Mouse (Mus musculus): ENCODE results near the gene Hs3st6. TPM values are rescaled to one million over a fixed set of nuclear protein-coding genes. Genes with fewer than 3 reads are reported as not detected.

Gene Hs3st6
- total RNA-seq, 2 experiments from 2014 or later = not detected

DNA sequence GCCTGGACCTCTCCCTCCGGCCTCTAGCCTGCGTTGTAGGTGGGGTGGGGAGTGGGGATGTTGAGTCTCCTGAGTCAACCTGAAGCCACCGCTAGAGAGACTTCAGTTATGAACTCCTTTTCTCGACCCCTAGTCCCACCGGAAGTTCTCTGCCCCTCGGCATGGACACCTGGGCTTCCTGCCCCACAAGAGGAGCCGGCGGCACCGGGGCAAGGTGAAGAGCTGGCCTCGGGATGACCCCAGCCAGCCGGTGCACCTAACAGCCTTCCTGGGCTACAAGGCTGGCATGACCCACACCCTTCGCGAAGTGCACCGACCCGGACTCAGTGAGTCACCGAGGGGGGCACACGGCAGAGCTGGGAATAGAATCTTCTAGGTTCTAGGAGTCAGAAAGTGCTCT is 24.6 kb upstream of the Hs3st6 start:
- no peak for ATAC-seq (ENCODE audit: poor library complexity, severe bottlenecking)

DNA sequence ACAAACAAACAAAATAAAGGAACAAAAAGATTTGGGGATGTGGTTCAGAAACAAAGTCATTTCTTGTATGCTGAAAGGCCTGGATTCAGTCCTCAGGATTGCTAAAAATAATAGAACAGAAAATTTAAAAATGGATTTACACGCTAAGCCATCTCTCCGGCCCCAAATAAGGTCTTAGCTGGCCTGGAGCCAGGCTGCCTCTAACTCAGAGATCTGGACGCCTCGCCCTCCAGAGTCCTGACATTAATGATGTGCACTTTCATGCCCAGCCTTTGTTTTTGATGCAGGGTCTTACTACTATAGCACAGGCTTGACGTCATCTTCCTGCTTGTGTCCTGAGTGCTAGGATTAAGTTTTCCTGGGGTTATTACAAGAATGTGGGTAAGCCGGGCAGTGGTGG is 23.7 kb upstream of the Hs3st6 start:
- ATAC-seq (ENCODE audit: poor library complexity, severe bottlenecking) = no peak

- ATAC-seq (ENCODE audit: poor library complexity, severe bottlenecking) = no peak
Measured at GRCm38 (mm10) chr17:24730787-24731186, 22.0 kb upstream of the Hs3st6 start.

DNA sequence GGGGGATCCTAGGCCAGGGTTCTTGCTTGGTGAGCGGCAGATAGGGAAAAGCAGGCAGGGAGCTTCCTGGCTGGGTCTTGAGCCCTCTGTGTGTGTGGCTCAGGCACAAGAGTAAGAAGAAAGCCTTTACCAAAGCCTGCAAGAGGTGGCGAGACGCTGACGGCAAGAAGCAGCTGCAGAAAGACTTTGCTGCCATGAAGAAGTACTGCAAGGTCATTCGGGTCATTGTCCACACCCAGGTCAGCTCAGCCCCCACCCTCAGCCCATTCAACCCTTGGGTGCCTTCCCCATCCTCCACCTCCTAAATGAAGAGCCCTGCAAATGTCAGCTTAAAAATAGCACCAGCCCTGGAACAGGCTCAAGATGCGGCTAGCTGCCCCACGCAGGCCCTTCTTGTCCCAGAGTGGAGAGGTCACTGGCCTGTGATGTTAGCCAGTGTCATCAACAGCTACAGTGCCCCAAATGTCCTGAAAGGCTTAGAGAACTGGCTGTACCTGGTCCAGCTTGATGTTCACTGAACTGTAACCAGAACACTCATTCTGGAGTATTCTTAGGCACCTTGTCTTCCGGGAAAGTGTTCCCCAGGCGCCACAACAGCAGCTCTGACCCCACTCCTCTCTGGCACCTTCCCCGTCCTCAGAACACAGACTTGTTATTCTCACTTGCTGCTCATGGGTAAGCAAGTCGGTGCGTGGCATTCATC is 20.4 kb upstream of the Hs3st6 start:
- ATAC-seq (ENCODE audit: poor library complexity, severe bottlenecking) = no peak

DNA sequence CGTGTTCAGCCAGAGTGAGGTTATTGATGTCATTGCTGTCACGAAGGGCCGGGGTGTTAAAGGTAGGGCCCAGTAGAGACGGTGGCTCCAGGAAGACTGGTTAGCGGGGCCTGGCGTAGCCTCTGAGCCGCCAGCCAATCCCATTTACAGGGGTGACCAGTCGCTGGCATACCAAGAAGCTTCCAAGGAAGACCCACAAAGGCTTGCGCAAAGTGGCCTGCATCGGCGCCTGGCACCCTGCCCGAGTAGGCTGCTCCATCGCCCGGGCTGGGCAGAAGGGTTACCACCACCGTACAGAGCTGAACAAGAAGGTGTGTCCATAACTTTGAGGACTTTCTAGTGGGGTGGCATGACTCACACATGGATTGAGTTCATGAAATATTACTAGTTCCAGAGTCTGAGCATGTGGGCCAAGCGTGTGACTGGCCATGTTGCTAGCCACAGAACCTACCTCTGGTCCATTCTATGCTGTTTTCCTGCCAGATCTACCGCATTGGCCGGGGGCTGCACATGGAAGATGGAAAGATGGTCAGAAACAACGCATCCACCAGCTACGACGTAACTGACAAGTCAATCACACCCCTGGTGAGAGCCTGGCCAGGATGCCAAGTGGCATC is 19.2 kb upstream of the Hs3st6 start:
- ATAC-seq (ENCODE audit: poor library complexity, severe bottlenecking) = no peak

- ATAC-seq (ENCODE audit: poor library complexity, severe bottlenecking) = no peak
Measured at GRCm38 (mm10) chr17:24734513-24734912, 18.3 kb upstream of the Hs3st6 start.

DNA sequence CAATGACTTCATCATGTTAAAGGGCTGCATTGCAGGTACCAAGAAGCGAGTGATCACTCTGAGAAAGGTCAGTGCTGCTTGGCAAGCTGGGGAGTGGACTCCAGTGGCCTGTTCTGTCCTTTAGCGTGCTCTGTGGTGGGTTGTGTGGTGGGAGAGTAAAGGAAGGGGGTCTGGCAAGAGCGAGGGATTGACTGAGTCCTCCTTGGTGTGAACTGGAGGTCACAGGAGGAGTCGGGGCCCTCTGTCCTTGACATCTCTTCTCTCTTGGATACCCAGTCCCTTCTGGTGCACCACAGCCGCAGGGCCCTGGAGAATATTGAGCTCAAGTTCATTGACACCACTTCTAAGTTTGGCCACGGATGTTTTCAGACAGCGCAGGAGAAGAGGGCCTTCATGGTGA is 17.3 kb upstream of the Hs3st6 start:
- no peak for ATAC-seq (ENCODE audit: poor library complexity, severe bottlenecking)

- peak; percentile 86 for ATAC-seq (ENCODE audit: poor library complexity, severe bottlenecking)
Measured at GRCm38 (mm10) chr17:24736330-24737051, 16.3 kb upstream of the Hs3st6 start, which contains the start of gene Msrb1. Gene Msrb1 (plus strand): TSS chr17:24736642.

DNA sequence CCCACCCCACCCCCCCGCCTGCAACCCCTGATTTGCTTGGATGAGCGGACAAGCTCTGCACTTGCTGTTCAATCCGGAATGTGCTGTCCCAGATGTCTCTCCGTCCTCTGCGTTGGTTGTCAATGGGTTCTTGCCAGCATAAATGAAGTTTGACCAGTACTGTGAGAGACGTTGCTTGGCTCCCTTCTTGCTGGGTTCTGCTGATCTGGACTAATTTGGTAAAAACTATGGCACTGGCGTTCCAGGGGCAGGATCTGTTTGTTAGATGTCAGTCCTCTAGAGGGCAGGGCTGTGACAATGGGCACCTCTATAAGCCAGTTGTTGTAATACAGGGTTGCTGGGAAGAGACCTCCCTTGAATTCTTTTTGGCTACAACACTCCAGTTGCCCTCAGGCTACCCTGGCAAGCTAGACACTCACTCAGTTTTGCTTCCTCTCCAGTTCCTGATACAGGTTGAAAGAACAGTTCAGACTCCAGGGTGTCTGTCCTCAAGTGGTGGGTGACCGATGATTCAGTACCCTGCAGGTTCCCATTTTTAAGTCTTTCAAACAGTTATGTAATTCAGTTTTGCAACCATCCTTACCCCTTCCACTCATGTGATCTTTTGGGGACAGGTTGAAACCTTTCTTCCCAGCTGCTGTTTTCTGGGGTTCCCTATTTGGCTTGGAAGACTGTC is 15.5 kb upstream of the Hs3st6 start:
- ATAC-seq (ENCODE audit: poor library complexity, severe bottlenecking) = peak; percentile 51

- ATAC-seq (ENCODE audit: poor library complexity, severe bottlenecking) = no peak
Measured at GRCm38 (mm10) chr17:24738238-24738637, 14.6 kb upstream of the Hs3st6 start.

DNA sequence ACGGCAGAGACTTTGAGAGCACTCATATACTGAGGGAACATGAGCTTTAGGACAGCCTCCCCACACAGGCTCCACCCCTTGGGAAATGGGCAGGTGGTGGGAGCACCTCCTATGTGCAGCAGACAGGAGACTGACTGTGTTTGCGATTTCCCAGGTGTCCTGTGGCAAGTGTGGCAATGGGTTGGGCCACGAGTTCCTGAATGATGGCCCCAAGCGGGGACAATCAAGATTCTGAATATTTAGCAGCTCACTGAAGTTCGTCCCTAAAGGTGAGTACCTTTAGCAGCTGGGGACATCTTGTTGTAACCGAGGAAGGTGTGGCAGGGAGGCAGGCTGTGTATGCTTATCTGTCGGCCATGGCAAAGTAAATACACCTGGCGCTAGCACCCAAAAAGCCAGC is 12.9 kb upstream of the Hs3st6 start:
- no peak for ATAC-seq (ENCODE audit: poor library complexity, severe bottlenecking)

GRCm38 (mm10) chr17:24742307-24742706 is 10.5 kb upstream of the Hs3st6 start:
- ATAC-seq (ENCODE audit: poor library complexity, severe bottlenecking) = peak; percentile 45

GRCm38 (mm10) chr17:24743896-24744295 is 8.9 kb upstream of the Hs3st6 start:
- no peak for ATAC-seq (ENCODE audit: poor library complexity, severe bottlenecking)

DNA sequence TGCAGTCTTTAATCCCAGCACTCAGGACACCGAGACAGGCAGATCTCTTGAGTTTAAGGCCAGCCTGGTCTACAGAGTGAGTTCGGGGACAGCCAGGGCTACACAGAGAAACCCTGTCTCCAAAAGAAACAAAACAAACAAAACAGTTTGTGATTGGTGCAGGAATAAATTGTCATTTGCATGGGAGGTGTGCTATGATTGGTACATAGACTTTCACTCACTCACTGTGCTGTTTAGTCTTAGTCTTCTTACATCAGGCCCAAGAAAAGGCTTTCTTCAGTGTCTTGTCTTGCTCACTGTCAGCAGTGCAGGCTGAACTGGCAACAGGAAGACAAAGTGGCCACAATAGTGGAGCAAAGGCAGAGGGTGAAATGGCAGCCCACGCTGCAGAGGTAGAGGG is 8.4 kb upstream of the Hs3st6 start:
- no peak for ATAC-seq (ENCODE audit: poor library complexity, severe bottlenecking)

DNA sequence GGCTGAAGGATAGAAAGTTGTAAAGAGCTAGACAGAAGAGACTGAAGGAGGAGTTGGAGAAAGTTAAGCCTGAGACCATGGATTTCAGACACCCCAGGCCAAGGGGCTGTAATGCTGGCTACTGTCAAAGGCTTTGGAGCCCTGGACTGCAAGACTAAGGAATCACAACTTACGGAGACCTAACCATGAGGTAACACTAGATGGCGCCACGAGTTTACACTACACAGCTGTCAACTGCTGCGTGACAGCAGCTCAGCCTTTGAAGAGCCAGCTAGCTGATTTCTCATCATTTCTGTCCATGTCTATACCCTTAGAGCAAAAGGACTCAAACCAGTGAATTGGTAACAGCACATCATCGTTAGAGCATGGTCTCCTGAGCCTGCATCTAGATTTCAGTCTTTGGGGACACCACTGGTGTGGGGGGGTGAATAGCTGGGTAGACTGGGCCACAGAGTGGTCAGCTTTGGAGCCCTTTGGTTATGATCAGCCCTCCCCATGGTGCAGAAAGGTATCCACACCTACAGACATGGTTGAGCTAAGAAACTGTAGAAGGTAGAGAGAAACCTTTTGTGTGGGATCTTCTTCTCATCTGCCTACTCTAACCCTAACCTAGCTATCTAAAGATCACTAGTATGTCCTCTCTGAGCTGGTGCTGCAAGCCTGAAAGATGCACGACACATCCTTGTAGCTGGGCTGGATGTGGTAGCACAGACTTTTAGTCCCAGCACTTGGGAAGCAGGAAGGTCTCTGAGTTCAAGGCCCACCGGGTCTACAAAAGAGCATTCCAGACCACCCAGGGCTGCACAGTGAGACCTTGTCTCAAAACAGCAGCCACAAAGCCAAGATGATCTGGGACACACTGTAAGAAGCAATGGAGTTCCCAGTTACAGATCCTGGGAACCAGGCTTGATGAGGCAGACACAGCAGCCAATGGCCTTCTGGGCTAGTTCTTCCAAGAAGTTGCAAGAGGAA is 7.0 kb upstream of the Hs3st6 start:
- peak; percentile 77 for ATAC-seq (ENCODE audit: poor library complexity, severe bottlenecking)

DNA sequence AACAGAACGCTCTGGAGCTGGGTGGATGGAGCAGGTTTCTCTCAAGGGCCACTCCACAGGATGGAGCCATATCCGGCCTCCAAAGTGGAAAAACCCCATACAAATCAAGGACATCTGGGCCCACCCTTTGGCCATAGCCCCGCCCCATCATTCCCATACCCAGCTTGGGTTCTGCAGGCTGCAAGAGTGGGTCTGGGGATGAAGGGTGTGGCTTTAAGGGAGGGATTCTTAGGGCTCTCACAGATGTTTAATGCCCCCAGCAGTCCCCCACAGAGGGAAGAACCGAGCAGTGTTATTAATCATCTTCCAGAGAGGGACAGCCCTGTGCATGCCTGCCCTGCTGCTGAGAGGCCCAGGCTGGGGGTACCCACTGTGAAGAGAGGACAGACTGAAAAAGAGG is 5.8 kb upstream of the Hs3st6 start:
- ATAC-seq (ENCODE audit: poor library complexity, severe bottlenecking) = no peak

DNA sequence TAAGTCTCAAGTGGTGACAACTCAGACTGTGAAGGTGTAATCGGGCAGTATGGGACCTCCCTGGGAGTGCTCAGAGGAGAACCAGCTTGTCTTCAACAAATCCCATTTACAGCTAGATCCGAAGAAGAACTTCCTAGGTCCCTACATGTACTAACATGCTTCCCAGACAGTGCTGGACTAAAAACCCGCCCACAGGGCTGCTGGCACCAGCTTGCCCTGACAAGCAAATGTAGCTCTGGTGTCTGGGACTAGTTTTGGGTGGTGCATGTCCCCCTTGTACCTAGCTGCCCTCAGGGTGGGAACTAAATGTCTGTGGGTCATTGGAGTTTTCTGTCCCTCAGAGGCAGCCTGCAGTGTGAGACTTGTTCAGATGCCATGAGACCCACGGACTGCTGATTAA is 1.3 kb upstream of the Hs3st6 start:
- ATAC-seq (ENCODE audit: poor library complexity, severe bottlenecking) = no peak

GRCm38 (mm10) chr17:24757394-24757793 is 4.6 kb downstream of the Hs3st6 start:
- no peak for ATAC-seq (ENCODE audit: poor library complexity, severe bottlenecking)

DNA sequence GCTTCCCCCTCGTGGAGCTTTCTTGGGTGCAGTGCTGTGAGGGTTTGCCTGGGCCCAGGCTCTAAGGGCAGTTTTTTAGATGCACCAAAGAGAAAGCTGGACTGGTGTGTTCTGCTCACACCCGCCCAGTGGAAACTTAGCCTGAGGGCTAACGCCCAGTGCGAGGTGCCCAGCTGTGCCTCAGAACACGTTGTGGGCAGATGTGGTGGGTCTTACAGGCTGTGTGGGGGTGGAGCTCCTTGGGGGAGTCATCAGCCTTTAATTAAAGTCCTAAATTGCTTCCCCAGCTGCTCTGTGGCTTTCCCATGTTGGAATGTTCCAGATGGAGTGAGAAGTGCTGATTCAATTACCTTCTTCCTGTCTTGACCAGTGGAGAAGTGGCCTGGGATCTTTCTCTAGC is 8.3 kb downstream of the Hs3st6 start:
- ATAC-seq (ENCODE audit: poor library complexity, severe bottlenecking) = no peak
